Mouse (Mus musculus) ovary, adult 18-20 months (tissue): ENCODE measurements around the gene Gpr132.

Source experiments
- DNase-seq: peaks from one replicate; pipeline ENCODE4 v3.0.0; 2022; ENCODE audit warnings: low spot score, mixed read lengths

The Gpr132 gene

GRCm38 (mm10) chr12:112877073-112877576 lies 9.1 kb upstream of the Gpr132 start:
- DNase-seq, result no peak

GRCm38 (mm10) chr12:112876332-112877072 lies 8.5 kb upstream of the Gpr132 start:
- peak; percentile 41 for DNase-seq

- peak; percentile 70 for DNase-seq
Observed at GRCm38 (mm10) chr12:112875225-112876013, 7.4 kb upstream of the Gpr132 start.

GRCm38 (mm10) chr12:112874199-112874598 lies 6.2 kb upstream of the Gpr132 start:
- DNase-seq, result no peak

- DNase-seq, result no peak
Observed at GRCm38 (mm10) chr12:112873452-112874190, 5.6 kb upstream of the Gpr132 start.

GRCm38 (mm10) chr12:112872991-112873390 lies 5.0 kb upstream of the Gpr132 start:
- DNase-seq, result no peak

GRCm38 (mm10) chr12:112871272-112871671 lies 3.2 kb upstream of the Gpr132 start:
- DNase-seq, result no peak

- DNase-seq, result no peak
Observed at GRCm38 (mm10) chr12:112870775-112871174, 2.7 kb upstream of the Gpr132 start.

GRCm38 (mm10) chr12:112869783-112870204 lies 1.8 kb upstream of the Gpr132 start:
- DNase-seq, result no peak

GRCm38 (mm10) chr12:112867106-112867674 lies 838 bp downstream of the Gpr132 start:
- no peak for DNase-seq

- DNase-seq, result no peak
Observed at GRCm38 (mm10) chr12:112866467-112867080, 1.5 kb downstream of the Gpr132 start.

GRCm38 (mm10) chr12:112864804-112865203 lies 3.2 kb downstream of the Gpr132 start:
- no peak for DNase-seq

- DNase-seq, result no peak
Observed at GRCm38 (mm10) chr12:112861911-112862321, 6.1 kb downstream of the Gpr132 start.

- no peak for DNase-seq
Observed at GRCm38 (mm10) chr12:112860765-112861164, 7.3 kb downstream of the Gpr132 start.

GRCm38 (mm10) chr12:112859930-112860329 lies 8.1 kb downstream of the Gpr132 start:
- no peak for DNase-seq

GRCm38 (mm10) chr12:112858581-112859336 lies 9.3 kb downstream of the Gpr132 start:
- DNase-seq, result no peak

GRCm38 (mm10) chr12:112857021-112857925 lies 10.8 kb downstream of the Gpr132 start:
- DNase-seq, result no peak

GRCm38 (mm10) chr12:112856338-112856737 lies 11.7 kb downstream of the Gpr132 start:
- no peak for DNase-seq

- no peak for DNase-seq
Observed at GRCm38 (mm10) chr12:112854610-112855333, 13.3 kb downstream of the Gpr132 start.
